Mouse (Mus musculus): ENCODE results near the gene D630039A03Rik. TPM values are rescaled to one million over a fixed set of nuclear protein-coding genes. Genes with fewer than 3 reads are reported as not detected.
A peak's percentile ranks its signal among the peaks of the same experiment; 100 is the strongest.

D630039A03Rik gene
- total RNA-seq (2014; rRNA removed), result 0.50 and 0.52 TPM in 2 replicates
- polyA plus RNA-seq (2015; fragmentation: Nextera tagmentation; extraction: Ambion mirVana), result 0.49 and 0.54 TPM in 2 replicates

DNA sequence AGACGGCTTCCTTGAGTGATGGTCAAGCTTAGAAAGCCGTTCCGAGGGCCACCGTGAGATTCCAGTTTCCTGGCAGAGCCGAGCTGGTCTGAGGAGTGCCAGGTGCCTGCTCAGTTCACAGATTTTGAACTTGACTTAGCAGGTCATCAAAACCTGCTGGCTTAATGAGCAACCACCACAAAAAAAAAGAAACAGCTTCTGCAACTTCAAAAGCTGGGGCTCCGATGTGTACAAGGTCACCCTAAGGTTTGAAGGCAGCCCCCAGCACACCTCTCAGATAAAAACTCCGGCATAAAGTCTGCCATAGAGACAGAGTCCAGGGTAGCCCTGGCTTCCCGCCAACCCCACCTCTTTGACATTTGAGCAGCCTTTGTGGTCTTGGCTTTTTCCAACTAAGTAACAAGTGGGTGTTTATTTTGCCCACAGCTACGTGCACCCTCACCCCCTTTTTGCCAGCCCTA lies at the start of gene D630039A03Rik:
TSS of gene D630039A03Rik (minus strand) at position 97 of the 461 bp plus-strand sequence.
- Histone ChIP-seq H3K36me3 (ENCODE audit: insufficient read depth, low read length) (no peaks in the 10 kb centered on the region), H3K4me1 (ENCODE audit: insufficient read depth, low read length) (no peaks in the 10 kb centered on the region), H3K9me3 (ENCODE audit: low read length) (no peaks in the 10 kb centered on the region), H3K9ac (replicated peaks; ENCODE audit: low read length) (no peak within 1 kb of the TSS), H3K4me2 (ENCODE audit: low read depth, low read length) (peak within 1 kb of the TSS; percentile 30), H3K27ac (peak within 1 kb of the TSS; percentile 37), H3K27me3 (ENCODE audit: insufficient read depth, low read length) (no peaks in the 10 kb centered on the region), H3K4me3 (ENCODE audit: low read length) (no peak within 1 kb of the TSS)
- TF ChIP-seq CTCF (IDR thresholded peaks at IDR 0.05; ENCODE audit: low read depth), result no peak
- 24% methylated on average over 9 of the region's 9 CpGs for WGBS
- ATAC-seq (no peak), DNase-seq (ENCODE audit: low spot score) (peak; percentile 20)

DNA sequence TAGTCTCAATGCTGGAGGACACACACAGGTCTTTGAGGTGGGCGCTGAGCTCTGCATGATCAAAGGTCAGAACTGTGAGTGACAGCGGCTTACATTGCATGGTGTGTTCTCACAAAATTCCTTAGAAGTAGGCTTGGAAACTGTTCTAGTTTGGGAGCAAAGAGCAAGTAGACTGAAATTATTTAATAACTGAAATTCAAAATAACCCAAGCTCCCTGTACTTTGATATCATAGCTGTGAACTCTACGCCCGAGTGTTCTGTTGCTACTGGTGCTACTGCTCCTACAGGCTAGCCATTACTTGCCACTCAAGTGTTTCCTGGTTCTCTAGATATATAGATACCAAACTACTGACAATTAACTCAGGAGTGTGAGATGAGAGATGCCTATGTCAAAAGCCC lies 49.4 kb upstream of the D630039A03Rik start:
- no peaks in the 10 kb centered on the region for H3K27me3 ChIP-seq (ENCODE audit: insufficient read depth, low read length)
- H3K9ac ChIP-seq (replicated peaks; ENCODE audit: low read length), result no peak overlapping the region
- 93% methylated on average over 4 of the region's 4 CpGs for WGBS
- DNase-seq (ENCODE audit: low spot score) (no peak), ATAC-seq (no peak)
- H3K4me2 ChIP-seq (ENCODE audit: low read depth, low read length), result no peak overlapping the region
- H3K9me3 ChIP-seq (ENCODE audit: low read length), result no peaks in the 10 kb centered on the region
- no peak for TF ChIP-seq CTCF (IDR thresholded peaks at IDR 0.05; ENCODE audit: low read depth)
- no peak overlapping the region for H3K27ac ChIP-seq
- H3K36me3 ChIP-seq (ENCODE audit: insufficient read depth, low read length), result no peaks in the 10 kb centered on the region
- no peak overlapping the region for H3K4me3 ChIP-seq (ENCODE audit: low read length)
- H3K4me1 ChIP-seq (ENCODE audit: insufficient read depth, low read length), result no peaks in the 10 kb centered on the region

DNA sequence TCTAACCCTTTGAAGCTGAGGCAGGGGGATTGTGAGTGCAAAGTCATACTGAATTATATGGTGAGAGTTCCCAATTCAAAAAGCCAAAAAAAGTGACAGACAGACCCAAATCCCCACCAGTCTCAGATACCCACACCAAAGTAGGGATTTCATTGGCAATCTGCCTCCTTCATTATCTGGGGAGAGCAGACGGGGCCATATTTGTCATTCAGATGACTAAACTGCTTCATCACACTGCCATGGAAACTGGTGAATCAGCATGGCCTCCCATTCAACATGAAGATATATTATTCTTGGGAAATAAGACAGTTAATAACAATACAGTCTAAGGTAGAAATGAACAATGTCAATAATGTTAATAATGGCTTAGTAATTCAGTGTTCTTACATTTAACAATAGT lies 48.0 kb upstream of the D630039A03Rik start:
- H3K9ac ChIP-seq (replicated peaks; ENCODE audit: low read length), result no peak overlapping the region
- H3K36me3 ChIP-seq (ENCODE audit: insufficient read depth, low read length), result no peaks in the 10 kb centered on the region
- H3K4me2 ChIP-seq (ENCODE audit: low read depth, low read length), result no peak overlapping the region
- no peaks in the 10 kb centered on the region for H3K9me3 ChIP-seq (ENCODE audit: low read length)
- WGBS, result 18% methylated on average over 1 of the region's 1 CpGs
- no peak for TF ChIP-seq CTCF (IDR thresholded peaks at IDR 0.05; ENCODE audit: low read depth)
- no peaks in the 10 kb centered on the region for H3K4me1 ChIP-seq (ENCODE audit: insufficient read depth, low read length)
- no peaks in the 10 kb centered on the region for H3K27me3 ChIP-seq (ENCODE audit: insufficient read depth, low read length)
- peak; percentile 30 for DNase-seq (ENCODE audit: low spot score)
- H3K27ac ChIP-seq, result no peak overlapping the region
- ATAC-seq, result no peak
- no peak overlapping the region for H3K4me3 ChIP-seq (ENCODE audit: low read length)

DNA sequence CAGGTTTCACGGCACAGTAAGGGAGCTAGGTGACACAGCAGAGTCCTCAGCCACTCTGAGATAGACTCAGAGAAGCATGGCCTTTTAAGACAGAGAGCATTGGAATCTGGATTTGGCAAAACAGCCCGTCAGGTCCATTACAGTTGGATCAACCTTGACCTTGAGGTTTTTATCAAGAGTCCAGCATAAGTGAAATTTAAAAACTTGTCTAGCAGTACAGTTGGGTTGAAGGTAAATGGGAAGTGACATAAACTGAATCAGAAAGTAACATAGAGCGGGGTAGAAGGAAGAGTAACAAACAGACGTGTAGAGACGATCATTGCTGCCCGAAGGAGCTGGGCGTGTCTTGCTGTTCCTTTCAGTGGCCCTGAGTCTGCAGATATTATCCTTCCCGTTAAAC lies 43.0 kb upstream of the D630039A03Rik start:
- Histone ChIP-seq H3K4me1 (ENCODE audit: insufficient read depth, low read length) (0 out of 2 replicates have a peak, but pooled peaks cover 5% of the 10 kb centered on the region), H3K4me2 (ENCODE audit: low read depth, low read length) (no peak overlapping the region), H3K4me3 (ENCODE audit: low read length) (no peak overlapping the region), H3K9me3 (ENCODE audit: low read length) (no peaks in the 10 kb centered on the region), H3K36me3 (ENCODE audit: insufficient read depth, low read length) (no peaks in the 10 kb centered on the region), H3K27me3 (ENCODE audit: insufficient read depth, low read length) (no peaks in the 10 kb centered on the region), H3K27ac (no peak overlapping the region), H3K9ac (replicated peaks; ENCODE audit: low read length) (no peak overlapping the region)
- no peak for TF ChIP-seq CTCF (IDR thresholded peaks at IDR 0.05; ENCODE audit: low read depth)
- no peak for ATAC-seq
- DNase-seq (ENCODE audit: low spot score), result no peak
- WGBS, result 89% methylated on average over 8 of the region's 8 CpGs

DNA sequence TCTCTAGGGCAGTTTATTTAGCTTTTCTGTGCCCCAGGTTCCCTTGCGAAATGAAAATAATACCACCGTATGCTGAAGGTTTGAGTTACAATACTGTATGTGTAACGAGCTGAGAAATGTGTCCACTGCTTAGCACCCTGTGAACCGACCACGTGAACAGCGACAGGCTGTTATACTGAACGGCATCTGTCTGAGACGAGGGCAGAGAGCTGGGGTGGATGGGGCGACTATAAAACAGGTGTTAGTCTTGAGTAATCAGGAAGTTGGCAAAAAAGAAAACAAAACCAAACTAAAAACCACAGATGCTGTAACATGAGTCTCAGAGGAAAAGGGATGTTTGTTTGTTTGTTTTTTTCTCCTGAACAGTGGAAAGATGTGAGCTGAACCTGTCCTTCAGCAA lies 42.0 kb upstream of the D630039A03Rik start:
- TF ChIP-seq CTCF (IDR thresholded peaks at IDR 0.05; ENCODE audit: low read depth), result no peak
- 73% methylated on average over 9 of the region's 9 CpGs for WGBS

DNA sequence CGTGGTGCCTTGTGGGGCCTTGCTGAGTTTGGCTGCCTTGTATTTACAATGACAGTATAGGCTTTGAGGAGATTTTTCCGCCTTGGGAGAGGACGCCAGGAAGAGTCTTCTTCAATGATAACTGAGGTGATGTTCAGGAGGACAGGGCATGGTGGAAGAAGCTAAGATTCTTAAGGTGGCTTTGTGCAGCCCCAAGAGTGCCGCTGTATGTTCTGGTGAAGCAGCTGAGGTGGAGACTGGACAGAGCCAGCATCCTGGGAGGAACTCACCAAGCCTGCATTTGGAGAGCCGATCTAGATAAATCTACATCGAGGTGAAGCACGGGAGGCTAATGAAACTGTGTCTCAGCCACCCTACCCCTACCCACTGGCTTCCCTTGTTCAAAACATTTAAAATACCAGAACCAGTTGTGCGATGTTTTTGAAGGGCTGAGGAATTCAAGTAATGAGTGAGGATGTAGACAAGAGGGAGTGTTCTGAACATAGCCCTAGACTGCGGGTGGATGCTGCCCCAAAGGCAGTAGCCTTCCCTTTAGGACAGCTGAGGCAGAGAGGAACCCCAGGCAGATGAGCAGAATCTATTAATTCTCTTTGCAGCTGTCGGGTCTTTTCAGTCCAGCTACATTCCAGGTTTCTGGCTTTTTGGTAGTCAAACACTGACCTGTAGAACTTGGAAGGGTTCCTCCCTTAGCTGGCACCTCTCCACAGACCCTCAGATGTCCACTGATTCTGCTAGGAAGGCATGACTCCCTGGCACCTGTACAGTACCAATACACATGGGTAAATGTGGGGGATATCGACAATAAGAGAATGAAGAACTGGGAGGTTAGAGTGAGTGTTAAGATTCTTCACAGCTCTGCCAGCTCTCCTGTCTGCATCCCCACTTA lies 41.3 kb upstream of the D630039A03Rik start:
- Histone ChIP-seq H3K36me3 (ENCODE audit: insufficient read depth, low read length) (no peaks in the 10 kb centered on the region), H3K4me1 (ENCODE audit: insufficient read depth, low read length) (0 out of 2 replicates have a peak, but pooled peaks cover 5% of the 10 kb centered on the region), H3K9ac (replicated peaks; ENCODE audit: low read length) (peak overlapping the region; percentile 89; the same call in 1 of the 2 replicates), H3K27me3 (ENCODE audit: insufficient read depth, low read length) (no peaks in the 10 kb centered on the region), H3K27ac (peak overlapping the region; percentile 91), H3K4me3 (ENCODE audit: low read length) (peak overlapping the region; percentile 92), H3K4me2 (ENCODE audit: low read depth, low read length) (peak overlapping the region; percentile 63), H3K9me3 (ENCODE audit: low read length) (no peaks in the 10 kb centered on the region)
- DNase-seq (ENCODE audit: low spot score) (peak; percentile 15), ATAC-seq (no peak)
- TF ChIP-seq CTCF (IDR thresholded peaks at IDR 0.05; ENCODE audit: low read depth), result no peak
- WGBS, result 39% methylated on average over 11 of the region's 11 CpGs

More for the DNA sequence above, 42.0 kb upstream of the D630039A03Rik start:
- Histone ChIP-seq H3K9me3 (ENCODE audit: low read length) (no peaks in the 10 kb centered on the region), H3K27ac (no peak overlapping the region), H3K36me3 (ENCODE audit: insufficient read depth, low read length) (no peaks in the 10 kb centered on the region), H3K4me2 (ENCODE audit: low read depth, low read length) (no peak overlapping the region), H3K9ac (replicated peaks; ENCODE audit: low read length) (no peak overlapping the region), H3K4me1 (ENCODE audit: insufficient read depth, low read length) (0 out of 2 replicates have a peak, but pooled peaks cover 5% of the 10 kb centered on the region), H3K27me3 (ENCODE audit: insufficient read depth, low read length) (no peaks in the 10 kb centered on the region), H3K4me3 (ENCODE audit: low read length) (no peak overlapping the region)
- ATAC-seq, result no peak
- no peak for DNase-seq (ENCODE audit: low spot score)

Data from hindbrain, postnatal 0 days (tissue).